Comparison of ENCODE assay signal across 8 mouse cellular contexts in genomic region chr3:103101909-103102308, GRCm38 (mm10). TPM values are rescaled to one million over a fixed set of nuclear protein-coding genes. Genes with fewer than 3 reads are reported as not detected.
A peak's percentile ranks its signal among the peaks of the same experiment; 100 is the strongest.
DNase-seq lines count a peak whose midpoint lies in the region; ATAC-seq and TF ChIP-seq lines count a peak whose summit lies in the region.

No protein-coding gene starts in this region.

- H3K9ac ChIP-seq in limb, embryonic 12.5 days (replicated peaks), result peak overlapping the region; percentile 75
- H3K9ac ChIP-seq in midbrain, postnatal 0 days (replicated peaks; ENCODE audit: low read length, poor library complexity, severe bottlenecking), result peak overlapping the region; percentile 64

- H3K4me2 ChIP-seq in limb, embryonic 12.5 days, result peak overlapping the region; percentile 72
- H3K4me2 ChIP-seq in midbrain, postnatal 0 days (ENCODE audit: low read depth, low read length, poor library complexity, severe bottlenecking), result peak overlapping the region; percentile 96

- no peaks in the 10 kb centered on the region for H3K36me3 ChIP-seq in kidney, adult 2 months (ENCODE audit: control insufficient read depth, insufficient read depth, low read length)
- H3K36me3 ChIP-seq in G1E (replicated peaks), result no peaks in the 10 kb centered on the region
- no peaks in the 10 kb centered on the region for H3K36me3 ChIP-seq in forebrain, embryonic 10.5 days (replicated peaks)
- H3K36me3 ChIP-seq in limb, embryonic 12.5 days, result no peaks in the 10 kb centered on the region
- no peaks in the 10 kb centered on the region for H3K36me3 ChIP-seq in midbrain, postnatal 0 days (ENCODE audit: insufficient read depth, low read length)

- H3K27ac ChIP-seq in kidney, adult 2 months (ENCODE audit: insufficient read depth, low read depth, low read length), result no peak overlapping the region
- 0 out of 2 replicates have a peak overlapping the region, but pooled peaks have one; percentile 81 for H3K27ac ChIP-seq in forebrain, embryonic 10.5 days
- H3K27ac ChIP-seq in limb, embryonic 12.5 days, result peak overlapping the region; percentile 78; the same call in 1 of the 2 replicates
- H3K27ac ChIP-seq in midbrain, postnatal 0 days (ENCODE audit: low read depth, low read length), result no peak overlapping the region

- under 1% methylated on average over 14 of the region's 14 CpGs for WGBS in kidney, adult 2 months
- 4% methylated on average over 14 of the region's 14 CpGs for WGBS in forebrain, embryonic 10.5 days
- 0% methylated on average over 14 of the region's 14 CpGs for WGBS in limb, embryonic 12.5 days
- 2% methylated on average over 14 of the region's 14 CpGs for WGBS in midbrain, postnatal 0 days

- peak overlapping the region; percentile 81 for H3K4me3 ChIP-seq in kidney, adult 2 months (ENCODE audit: insufficient read depth, low read depth, low read length)
- peak overlapping the region; percentile 86 for H3K4me3 ChIP-seq in G1E (ENCODE audit: low read depth, low read length)
- H3K4me3 ChIP-seq in forebrain, embryonic 10.5 days, result peak overlapping the region; percentile 75
- peak overlapping the region; percentile 73 for H3K4me3 ChIP-seq in limb, embryonic 12.5 days (replicated peaks)
- H3K4me3 ChIP-seq in midbrain, postnatal 0 days (ENCODE audit: low read depth, low read length), result peak overlapping the region; percentile 64

- H3K9me3 ChIP-seq in G1E (replicated peaks), result no peaks in the 10 kb centered on the region
- no peaks in the 10 kb centered on the region for H3K9me3 ChIP-seq in forebrain, embryonic 10.5 days
- no peaks in the 10 kb centered on the region for H3K9me3 ChIP-seq in limb, embryonic 12.5 days
- H3K9me3 ChIP-seq in midbrain, postnatal 0 days (ENCODE audit: low read length), result no peaks in the 10 kb centered on the region

- H3K27me3 ChIP-seq in kidney, adult 2 months (replicated peaks; ENCODE audit: control insufficient read depth, insufficient read depth, low read length), result no peaks in the 10 kb centered on the region
- peaks cover 13% of the 10 kb centered on the region for H3K27me3 ChIP-seq in G1E (ENCODE audit: insufficient read depth, low read length)
- H3K27me3 ChIP-seq in forebrain, embryonic 10.5 days (ENCODE audit: poor library complexity, severe bottlenecking), result peaks cover 46% of the 10 kb centered on the region
- no peaks in the 10 kb centered on the region; the same call in 1 of the 2 replicates for H3K27me3 ChIP-seq in limb, embryonic 12.5 days
- peaks cover 6% of the 10 kb centered on the region; the same call in 1 of the 2 replicates for H3K27me3 ChIP-seq in midbrain, postnatal 0 days (ENCODE audit: insufficient read depth, low read length)

- TF ChIP-seq CTCF in kidney, adult 2 months (conservative IDR thresholded peaks at IDR 0.05; ENCODE audit: insufficient read depth, insufficient read length, low read depth, low read length), result no peak
- TF ChIP-seq CTCF in G1E (IDR thresholded peaks at IDR 0.05; ENCODE audit: low read depth, low read length), result no peak
- TF ChIP-seq CTCF in midbrain, postnatal 0 days (IDR thresholded peaks at IDR 0.05), result no peak

- TF ChIP-seq POLR2A in kidney, adult 2 months (IDR thresholded peaks at IDR 0.05; ENCODE audit: low read depth, low read length), result no peak

- ATAC-seq in G1E (ENCODE audit: extremely low read depth, insufficient number of reproducible peaks, low FRiP score, poor library complexity, severe bottlenecking), result no peak
- peak; percentile 35; the same call in 1 of the 2 replicates for ATAC-seq in limb, embryonic 12.5 days (ENCODE audit: insufficient number of reproducible peaks, insufficient read depth, low FRiP score, low TSS enrichment, low read depth)
- peak; percentile 29; the same call in 1 of the 2 replicates for ATAC-seq in midbrain, postnatal 0 days (ENCODE audit: low FRiP score)

- H3K4me1 ChIP-seq in kidney, adult 2 months (ENCODE audit: control insufficient read depth, insufficient read depth, low read length), result no peaks in the 10 kb centered on the region
- H3K4me1 ChIP-seq in G1E (ENCODE audit: insufficient read depth, low read depth, low read length), result peaks cover 18% of the 10 kb centered on the region
- peaks cover 13% of the 10 kb centered on the region for H3K4me1 ChIP-seq in forebrain, embryonic 10.5 days
- H3K4me1 ChIP-seq in limb, embryonic 12.5 days (replicated peaks), result peaks cover 4% of the 10 kb centered on the region; the same call in 1 of the 2 replicates
- no peaks in the 10 kb centered on the region for H3K4me1 ChIP-seq in midbrain, postnatal 0 days (ENCODE audit: insufficient read depth, low read length)

- no peak for DNase-seq in kidney, adult 2 months
- no peak for DNase-seq in kidney, postnatal 14 days
- peak; percentile 15 for DNase-seq in G1E (ENCODE audit: low spot score)
- no peak for DNase-seq in forebrain, embryonic 10.5 days (ENCODE audit: extremely low spot score, low spot score)
- no peak for DNase-seq in midbrain, postnatal 0 days (ENCODE audit: low spot score)
- no peak for DNase-seq in layer of hippocampus, postnatal 10 days (ENCODE audit: low spot score in 2 of 2)
- no peak for DNase-seq in MN1 (ENCODE audit: low spot score)

RNA-seq across cellular contexts. Expression of gene Dennd2c, which starts 0.5 kb away (rescaled TPM):
- 0.62 and 0.67 TPM in 2 replicates for polyA plus RNA-seq in kidney, adult 2 months (2012; rRNA removed)
- total RNA-seq in G1E (2014; fragmentation: Nextera tagmentation) (6.0 and 14.1 TPM in 2 replicates), G1E (2017) (5.3 and 7.2 TPM in 2 replicates)
- 0.23 and 0.35 TPM in 2 replicates for polyA plus RNA-seq in G1E (2012)
- 1.8 and 2.3 TPM in 2 replicates for polyA plus RNA-seq in forebrain, embryonic 10.5 days (2016; fragmentation: Nextera tagmentation; extraction: Ambion mirVana)
- 7.2 and 7.8 TPM in 2 replicates for polyA plus RNA-seq in limb, embryonic 12.5 days (2016; fragmentation: Nextera tagmentation; extraction: Ambion mirVana)
- 0.85 and 1.7 TPM in 2 replicates for total RNA-seq in midbrain, postnatal 0 days (2014; rRNA removed)
- polyA plus RNA-seq in midbrain, postnatal 0 days (2015; fragmentation: Nextera tagmentation; extraction: Ambion mirVana), result 0.63 and 0.88 TPM in 2 replicates
- total RNA-seq in layer of hippocampus, postnatal 10 days (2021), result 1 to 10 TPM in 1 of 2 experiments, under 1 TPM in 1; 0.89 to 1.3 TPM

RNA-seq across cellular contexts. Expression of gene Ampd1, which starts 28.1 kb away (rescaled TPM):
- polyA plus RNA-seq in kidney, adult 2 months (2012; rRNA removed), result 0.04 and 5.1 TPM in 2 replicates
- total RNA-seq in G1E (2014; fragmentation: Nextera tagmentation), result not detected in 2 replicates
- 0.23 and 0.49 TPM in 2 replicates for total RNA-seq in G1E (2017)
- polyA plus RNA-seq in G1E (2012), result not detected in 2 replicates
- not detected in 2 replicates for polyA plus RNA-seq in forebrain, embryonic 10.5 days (2016; fragmentation: Nextera tagmentation; extraction: Ambion mirVana)
- polyA plus RNA-seq in limb, embryonic 12.5 days (2016; fragmentation: Nextera tagmentation; extraction: Ambion mirVana), result 0.20 and 0.35 TPM in 2 replicates
- total RNA-seq in midbrain, postnatal 0 days (2014; rRNA removed), result not detected in 2 replicates
- not detected in 2 replicates for polyA plus RNA-seq in midbrain, postnatal 0 days (2015; fragmentation: Nextera tagmentation; extraction: Ambion mirVana)
- not detected for total RNA-seq in layer of hippocampus, postnatal 10 days (2021)

RNA-seq across cellular contexts. Expression of gene Nras, which starts 43.8 kb away (rescaled TPM):
- 13.3 and 17.2 TPM in 2 replicates for polyA plus RNA-seq in kidney, adult 2 months (2012; rRNA removed)
- 109 and 132 TPM in 2 replicates for total RNA-seq in G1E (2014; fragmentation: Nextera tagmentation)
- total RNA-seq in G1E (2017), result 131 and 146 TPM in 2 replicates
- polyA plus RNA-seq in G1E (2012), result 5.9 and 6.3 TPM in 2 replicates
- 162 and 163 TPM in 2 replicates for polyA plus RNA-seq in forebrain, embryonic 10.5 days (2016; fragmentation: Nextera tagmentation; extraction: Ambion mirVana)
- polyA plus RNA-seq in limb, embryonic 12.5 days (2016; fragmentation: Nextera tagmentation; extraction: Ambion mirVana), result 82.9 and 85.5 TPM in 2 replicates
- 51.3 and 60.3 TPM in 2 replicates for total RNA-seq in midbrain, postnatal 0 days (2014; rRNA removed)
- 60.3 and 67.9 TPM in 2 replicates for polyA plus RNA-seq in midbrain, postnatal 0 days (2015; fragmentation: Nextera tagmentation; extraction: Ambion mirVana)
- 100 to 1,000 TPM; 122 to 163 TPM for total RNA-seq in layer of hippocampus, postnatal 10 days (2021)

Comparison
In these comparisons a context has a peak if more than half of its experiments do, and no peak if none do; other contexts are left out.
1. H3K27ac ChIP-seq: peak in forebrain, embryonic 10.5 days (single experiment) and limb, embryonic 12.5 days (single experiment); none in kidney, adult 2 months (single experiment) and midbrain, postnatal 0 days (single experiment).
2. Peak in every context shown above with its lines, with median percentiles within 50 percentile points of each other: H3K4me3 ChIP-seq.